Mouse (Mus musculus) myocyte (in vitro differentiated cells): Measurements from ENCODE around the gene Schip1. TPM values are rescaled to one million over a fixed set of nuclear protein-coding genes. Genes with fewer than 3 reads are reported as not detected.

Experiments
- H3K27me3 ChIP-seq: one replicate; pipeline ENCODE4 v1.6.1; 2011; ENCODE audit not compliant: control insufficient read depth, insufficient read depth, insufficient read length
- H3K36me3 ChIP-seq: one replicate; pipeline ENCODE4 v1.6.1; 2011; ENCODE audit not compliant: control insufficient read depth, insufficient read depth
- H3K4me2 ChIP-seq: one replicate; pipeline ENCODE4 v1.6.1; 2011; ENCODE audit warnings: low read depth, control low read depth
- H3K4me3 ChIP-seq: one replicate; pipeline ENCODE4 v1.5.1; 2011; ENCODE audit warnings: mild to moderate bottlenecking, control low read depth, moderate library complexity
- H3K79me2 ChIP-seq: one replicate; pipeline ENCODE4 v1.6.1; 2011; ENCODE audit not compliant: control insufficient read depth, insufficient read depth
- H3ac ChIP-seq: one replicate; pipeline ENCODE4 v1.6.1; 2011; ENCODE audit not compliant: control insufficient read depth, insufficient read length
- CEBPB ChIP-seq: IDR thresholded peaks from 2 replicates; pipeline ENCODE4 v1.6.1; 2011; ENCODE audit warnings: mild to moderate bottlenecking, moderate library complexity; ENCODE audit not compliant: poor library complexity, insufficient read depth, severe bottlenecking
- E2F4 ChIP-seq: IDR thresholded peaks from one replicate; pipeline ENCODE4 v1.6.1; 2011; ENCODE audit warnings: mild to moderate bottlenecking, control low read depth, moderate library complexity; ENCODE audit not compliant: insufficient read depth
- MAX ChIP-seq: IDR thresholded peaks from one replicate; pipeline ENCODE4 v1.6.1; 2011; ENCODE audit warnings: low read depth, mild to moderate bottlenecking, control low read depth
- MYOD1 ChIP-seq, 3 experiments: IDR thresholded peaks; one replicate each; pipeline ENCODE4 v1.6.1; 2011; ENCODE audit warnings: control low read depth in 2 of 3, low read depth in 2 of 3, mild to moderate bottlenecking in 2 of 3, moderate library complexity in 1 of 3; ENCODE audit not compliant: insufficient read length in 2 of 3, control insufficient read depth in 1 of 3
- MYOG ChIP-seq, 3 experiments: IDR thresholded peaks; one replicate each; pipeline ENCODE4 v1.6.1; 2011; ENCODE audit warnings: control low read depth in 2 of 3, low read depth in 2 of 3, mild to moderate bottlenecking in 2 of 3; ENCODE audit not compliant: insufficient read length in 2 of 3, control insufficient read depth in 1 of 3, insufficient read depth in 1 of 3
- POLR2A ChIP-seq: IDR thresholded peaks from one replicate; pipeline ENCODE4 v1.6.1; 2011; ENCODE audit warnings: low read depth, mild to moderate bottlenecking, control low read depth, moderate library complexity; ENCODE audit not compliant: insufficient read length
- POLR2AphosphoS2 ChIP-seq: IDR thresholded peaks from one replicate; pipeline ENCODE4 v1.6.1; 2011; ENCODE audit warnings: low read depth, control low read depth; ENCODE audit not compliant: insufficient read length
- REST ChIP-seq: IDR thresholded peaks from one replicate; pipeline ENCODE4 v1.6.1; 2011; ENCODE audit warnings: mild to moderate bottlenecking, control low read depth, moderate library complexity; ENCODE audit not compliant: insufficient read depth, insufficient read length
- SRF ChIP-seq: IDR thresholded peaks from one replicate; pipeline ENCODE4 v1.6.1; 2011; ENCODE audit warnings: low read depth; ENCODE audit not compliant: control insufficient read depth, insufficient read length
- TCF12 ChIP-seq: IDR thresholded peaks from one replicate; pipeline ENCODE4 v1.6.1; 2011; ENCODE audit warnings: mild to moderate bottlenecking, control low read depth; ENCODE audit not compliant: poor library complexity, insufficient read depth, severe bottlenecking
- TCF3 ChIP-seq: IDR thresholded peaks from one replicate; pipeline ENCODE4 v1.6.1; 2011; ENCODE audit warnings: low read depth, control low read depth; ENCODE audit not compliant: insufficient read length
- USF1 ChIP-seq: IDR thresholded peaks from one replicate; pipeline ENCODE4 v1.6.1; 2011; ENCODE audit warnings: low read depth, mild to moderate bottlenecking, control low read depth, moderate library complexity
- polyA plus RNA-seq: library from polyadenylated mRNA; unstranded; fragments of >200 nt; fragmentation: generic; extraction: Trizol; gene quantifications from one replicate; pipeline ENCODE4 v1.2.1, GENCODE M21; 2012; ENCODE audit warnings: missing spikeins

Gene Schip1
- polyA plus RNA-seq, 1 experiment, result 23.3 TPM

DNA sequence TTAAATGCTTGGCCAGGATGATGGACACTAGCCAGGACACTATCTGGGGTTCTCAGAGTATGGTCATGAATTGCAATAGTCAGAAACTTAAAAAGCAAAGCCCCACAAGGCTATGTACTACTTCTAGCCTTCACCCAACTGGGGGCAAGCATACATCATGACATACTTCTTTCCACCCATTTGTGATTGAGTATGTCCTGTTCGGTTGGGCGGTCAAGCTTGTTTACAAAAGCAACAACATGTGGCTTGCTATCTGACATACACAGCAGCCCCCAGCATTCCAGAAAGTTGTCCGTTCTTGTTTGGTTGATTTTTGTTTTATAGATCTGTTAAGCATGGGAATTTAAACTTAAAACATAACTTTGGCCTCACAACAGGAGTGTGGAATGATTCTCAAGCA is 582.7 kb downstream of the Schip1 start:
- Histone ChIP-seq H3ac (no peak overlapping the region), H3K4me3 (no peak overlapping the region), H3K36me3 (no peaks in the 10 kb centered on the region), H3K4me2 (no peak overlapping the region), H3K79me2 (no peaks in the 10 kb centered on the region), H3K27me3 (no peaks in the 10 kb centered on the region)
- TF ChIP-seq USF1 (no peak), CEBPB (no peak), MYOG (IDR thresholded peaks at IDR 0.05; ENCODE audit: control insufficient read depth in 1 of 3, insufficient read depth in 1 of 3, insufficient read length in 2 of 3, low read depth in 2 of 3) (no peak), MYOD1 (IDR thresholded peaks at IDR 0.05; ENCODE audit: control insufficient read depth in 1 of 3, insufficient read length in 2 of 3, low read depth in 2 of 3) (no peak), MAX (no peak), TCF12 (no peak), TCF3 (no peak), REST (no peak), POLR2AphosphoS2 (no peak), POLR2A (no peak), SRF (no peak), E2F4 (no peak)

- Histone ChIP-seq H3K27me3 (no peaks in the 10 kb centered on the region), H3ac (no peak overlapping the region), H3K4me2 (no peak overlapping the region), H3K36me3 (no peaks in the 10 kb centered on the region), H3K79me2 (no peaks in the 10 kb centered on the region), H3K4me3 (no peak overlapping the region)
- no peak for TF ChIP-seq REST
- TF ChIP-seq TCF3, result no peak
- TF ChIP-seq MYOG (IDR thresholded peaks at IDR 0.05; ENCODE audit: control insufficient read depth in 1 of 3, insufficient read depth in 1 of 3, insufficient read length in 2 of 3, low read depth in 2 of 3), result no peak
- no peak for TF ChIP-seq E2F4
- no peak for TF ChIP-seq POLR2AphosphoS2
- TF ChIP-seq POLR2A, result no peak
- TF ChIP-seq SRF, result no peak
- TF ChIP-seq CEBPB, result no peak
- no peak for TF ChIP-seq MAX
- no peak for TF ChIP-seq TCF12
- no peak for TF ChIP-seq MYOD1 (IDR thresholded peaks at IDR 0.05; ENCODE audit: control insufficient read depth in 1 of 3, insufficient read length in 2 of 3, low read depth in 2 of 3)
- no peak for TF ChIP-seq USF1
Measured at GRCm38 (mm10) chr3:68650251-68650650, 585.6 kb downstream of the Schip1 start.

DNA sequence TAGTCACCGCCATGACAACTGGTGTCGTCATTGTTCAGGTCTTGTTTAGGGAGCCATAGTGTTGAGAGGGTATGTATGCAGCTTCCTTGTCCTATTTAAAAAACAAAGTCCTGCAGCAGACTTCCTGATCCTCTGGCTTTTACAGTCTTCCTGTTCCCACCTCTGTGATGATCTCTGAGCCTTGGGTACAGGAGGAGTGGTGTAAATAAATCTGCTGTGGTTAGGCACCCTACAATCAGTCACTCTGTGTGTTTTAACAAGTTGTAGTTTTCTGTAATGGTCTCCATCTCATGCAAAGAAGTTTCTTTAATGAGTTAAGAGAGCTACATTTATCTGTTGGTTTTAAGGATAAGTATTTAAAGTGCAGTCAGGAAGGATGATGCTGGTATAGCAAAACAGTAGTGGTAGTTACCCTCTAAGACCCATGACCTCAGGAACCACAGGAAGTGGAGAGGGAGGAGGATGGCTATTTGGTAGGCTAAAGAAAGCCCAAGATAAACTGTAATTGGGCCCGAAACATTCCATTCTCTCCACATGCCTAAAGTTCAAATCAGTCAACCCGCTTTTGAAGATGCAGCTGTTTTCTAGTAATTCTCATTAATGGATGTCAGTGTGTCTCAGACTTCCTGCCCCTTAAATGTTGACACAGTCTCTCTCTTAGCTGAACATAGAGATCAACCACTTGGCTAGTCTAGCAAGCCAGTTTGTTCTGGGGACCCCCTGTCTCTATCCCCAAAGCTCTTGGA is 592.2 kb downstream of the Schip1 start:
- Histone ChIP-seq H3ac (no peak overlapping the region), H3K4me3 (no peak overlapping the region), H3K4me2 (peak overlapping the region; percentile 72), H3K36me3 (no peaks in the 10 kb centered on the region), H3K27me3 (no peaks in the 10 kb centered on the region), H3K79me2 (no peaks in the 10 kb centered on the region)
- TF ChIP-seq USF1, result peak; percentile 2
- no peak for TF ChIP-seq CEBPB
- no peak for TF ChIP-seq MAX
- TF ChIP-seq SRF, result no peak
- peak; percentile 3 for TF ChIP-seq TCF12
- no peak for TF ChIP-seq REST
- TF ChIP-seq POLR2A, result no peak
- TF ChIP-seq E2F4, result no peak
- no peak for TF ChIP-seq POLR2AphosphoS2
- TF ChIP-seq TCF3, result no peak
- peak in 1 of 3 experiments; percentile 42 for TF ChIP-seq MYOG (IDR thresholded peaks at IDR 0.05; ENCODE audit: control insufficient read depth in 1 of 3, insufficient read depth in 1 of 3, insufficient read length in 2 of 3, low read depth in 2 of 3)
- TF ChIP-seq MYOD1 (IDR thresholded peaks at IDR 0.05; ENCODE audit: control insufficient read depth in 1 of 3, insufficient read length in 2 of 3, low read depth in 2 of 3), result peak in 2 of 3 experiments; percentile 39 to 62

- H3K4me3 ChIP-seq, result no peak overlapping the region
- peak overlapping the region; percentile 72 for H3K4me2 ChIP-seq
- no peak overlapping the region for H3ac ChIP-seq
- no peaks in the 10 kb centered on the region for H3K27me3 ChIP-seq
- no peaks in the 10 kb centered on the region for H3K36me3 ChIP-seq
- H3K79me2 ChIP-seq, result no peaks in the 10 kb centered on the region
- peak in 1 of 3 experiments; percentile 54 for TF ChIP-seq MYOD1 (IDR thresholded peaks at IDR 0.05; ENCODE audit: control insufficient read depth in 1 of 3, insufficient read length in 2 of 3, low read depth in 2 of 3)
- TF ChIP-seq USF1, result no peak
- peak in 1 of 3 experiments; percentile 53 for TF ChIP-seq MYOG (IDR thresholded peaks at IDR 0.05; ENCODE audit: control insufficient read depth in 1 of 3, insufficient read depth in 1 of 3, insufficient read length in 2 of 3, low read depth in 2 of 3)
Measured at GRCm38 (mm10) chr3:68657589-68658245, 593.1 kb downstream of the Schip1 start.
